Mouse (Mus musculus) brown adipose tissue, adult 24 weeks (tissue): ENCODE results near the gene Abt1. TPM values are rescaled to one million over a fixed set of nuclear protein-coding genes. Genes with fewer than 3 reads are reported as not detected.

Experiments
- H3K27ac ChIP-seq: fragments of 200-500 bp; replicated peaks from 2 replicates; pipeline ENCODE4 v1.5.1; 2012; ENCODE audit warnings: low read depth, mild to moderate bottlenecking, low read length
- H3K4me1 ChIP-seq: fragments of 200-500 bp; 2 replicates; pipeline ENCODE4 v1.6.1; 2012; ENCODE audit warnings: low read length, mixed read lengths; ENCODE audit not compliant: control insufficient read depth, insufficient read depth, insufficient read length
- H3K4me3 ChIP-seq: fragments of 200-500 bp; 2 replicates; pipeline ENCODE4 v1.5.1; 2012; ENCODE audit warnings: low read depth, mild to moderate bottlenecking, low read length, moderate library complexity; ENCODE audit not compliant: insufficient read depth
- polyA plus RNA-seq: library from polyadenylated mRNA; stranded (reverse); fragments of >200 nt; gene quantifications from 2 replicates; pipeline ENCODE4 v1.2.4, GENCODE M21; 2012; ENCODE audit not compliant: missing spikeins, insufficient read depth, insufficient read length

The Abt1 gene
- polyA plus RNA-seq, 1 experiment: 5.0 TPM

DNA sequence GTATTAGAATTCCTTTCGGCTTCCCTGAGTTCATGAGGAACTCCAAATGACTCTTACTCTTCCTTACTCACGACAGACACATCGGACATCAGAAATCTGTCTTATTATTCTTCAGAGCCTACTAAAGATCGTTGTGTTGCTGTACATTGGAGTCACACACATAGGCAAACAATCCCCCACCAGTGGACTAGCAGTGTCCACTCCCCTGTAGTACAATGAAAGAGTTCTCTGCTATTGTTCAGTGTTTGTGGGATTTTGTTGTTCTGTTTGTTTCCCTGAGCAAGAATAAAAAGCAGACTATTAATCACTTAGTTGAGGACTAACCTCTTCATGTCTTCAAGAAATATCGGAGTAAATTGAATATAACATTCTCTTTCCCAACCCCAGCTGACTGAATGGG lies 10.1 kb upstream of the Abt1 start:
- Histone ChIP-seq H3K4me3 (no peak overlapping the region), H3K27ac (no peak overlapping the region), H3K4me1 (no peaks in the 10 kb centered on the region)

DNA sequence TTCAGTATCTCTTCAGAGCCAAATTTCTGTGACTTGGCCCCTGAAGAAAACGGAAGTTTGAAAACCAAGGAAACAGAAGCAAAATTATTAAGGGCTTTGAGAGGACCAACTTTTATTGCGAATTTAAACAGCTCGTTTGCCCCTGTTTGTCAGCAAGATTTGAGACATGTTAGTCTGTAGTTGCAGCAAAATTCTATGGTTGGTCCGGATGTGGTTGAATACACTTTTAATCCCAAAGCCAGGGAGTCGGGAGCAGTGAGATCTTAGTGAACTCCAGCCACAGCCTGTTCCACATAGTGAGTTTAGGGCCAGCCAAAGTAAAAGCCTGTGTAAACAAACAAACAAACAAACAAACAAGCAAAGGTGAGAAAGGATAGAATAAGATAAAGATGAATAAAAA lies 9.5 kb upstream of the Abt1 start:
- peak overlapping the region; percentile 17; the same call in 1 of the 2 replicates for H3K4me3 ChIP-seq
- H3K4me1 ChIP-seq: no peaks in the 10 kb centered on the region
- no peak overlapping the region for H3K27ac ChIP-seq

- Histone ChIP-seq H3K4me1 (no peaks in the 10 kb centered on the region), H3K27ac (peak overlapping the region; percentile 37; the same call in 1 of the 2 replicates), H3K4me3 (peak overlapping the region; percentile 53)
Measured at GRCm38 (mm10) chr13:23432562-23433201, 9.0 kb upstream of the Abt1 start.

- Histone ChIP-seq H3K27ac (peak overlapping the region; percentile 68), H3K4me1 (no peaks in the 10 kb centered on the region), H3K4me3 (peak overlapping the region; percentile 61)
Measured at GRCm38 (mm10) chr13:23431351-23431771, 7.7 kb upstream of the Abt1 start.

- Histone ChIP-seq H3K4me1 (no peaks in the 10 kb centered on the region), H3K27ac (peak overlapping the region; percentile 46), H3K4me3 (peak overlapping the region; percentile 85)
Measured at GRCm38 (mm10) chr13:23430734-23431133, 7.1 kb upstream of the Abt1 start.

GRCm38 (mm10) chr13:23429771-23430380 lies 6.2 kb upstream of the Abt1 start:
- H3K27ac ChIP-seq: peak overlapping the region; percentile 35; the same call in 1 of the 2 replicates
- no peaks in the 10 kb centered on the region for H3K4me1 ChIP-seq
- peak overlapping the region; percentile 85 for H3K4me3 ChIP-seq

- no peak overlapping the region for H3K4me3 ChIP-seq
- no peak overlapping the region for H3K27ac ChIP-seq
- no peaks in the 10 kb centered on the region for H3K4me1 ChIP-seq
Measured at GRCm38 (mm10) chr13:23428166-23428993, 4.7 kb upstream of the Abt1 start.

DNA sequence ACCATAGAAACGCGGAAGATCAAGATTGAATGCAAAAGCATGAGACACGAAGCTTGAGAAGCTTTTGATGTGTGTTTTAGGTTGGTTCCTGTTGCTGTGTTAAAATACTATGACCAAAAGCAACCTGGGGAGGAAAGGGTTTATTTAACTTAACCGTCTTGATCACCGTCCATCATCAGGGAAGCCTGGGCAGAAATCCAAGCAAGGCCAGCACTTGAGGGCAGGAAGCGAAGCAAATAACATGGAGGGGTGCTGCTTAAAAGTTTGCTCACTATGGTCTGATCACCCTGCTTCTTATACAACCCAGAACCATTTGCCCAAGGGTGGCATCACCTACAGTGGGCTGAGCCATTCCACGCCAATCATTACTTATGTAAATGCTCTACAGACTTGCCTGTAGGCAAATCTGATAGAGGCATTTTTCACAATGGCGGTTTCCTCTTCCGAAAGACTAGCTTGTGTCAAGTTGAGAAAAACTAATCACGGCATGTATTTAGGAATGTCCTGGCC lies 3.8 kb upstream of the Abt1 start:
- no peak overlapping the region for H3K4me3 ChIP-seq
- no peaks in the 10 kb centered on the region for H3K4me1 ChIP-seq
- no peak overlapping the region for H3K27ac ChIP-seq

DNA sequence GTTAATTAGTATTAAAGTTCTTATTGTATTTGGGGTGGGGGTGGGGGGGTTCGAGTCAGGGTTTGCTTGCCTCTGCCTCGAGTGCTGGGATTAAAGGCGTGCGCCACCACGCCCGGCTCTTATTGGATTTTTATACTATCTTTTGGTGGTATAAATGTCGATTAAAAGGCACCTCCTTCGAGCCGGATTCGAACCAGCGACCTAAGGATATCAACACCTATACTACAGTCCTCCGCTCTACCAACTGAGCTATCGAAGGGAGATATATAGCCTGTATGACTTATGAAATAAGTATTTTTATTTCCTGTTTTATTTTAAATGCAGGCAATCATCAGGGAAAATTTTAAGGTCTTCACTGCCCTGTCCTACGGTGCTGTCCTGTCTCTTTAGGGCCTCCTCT lies 3.3 kb upstream of the Abt1 start:
- Histone ChIP-seq H3K4me1 (no peaks in the 10 kb centered on the region), H3K27ac (no peak overlapping the region), H3K4me3 (no peak overlapping the region)

- H3K27ac ChIP-seq: no peak overlapping the region
Measured at GRCm38 (mm10) chr13:23426335-23426734, 2.7 kb upstream of the Abt1 start.

DNA sequence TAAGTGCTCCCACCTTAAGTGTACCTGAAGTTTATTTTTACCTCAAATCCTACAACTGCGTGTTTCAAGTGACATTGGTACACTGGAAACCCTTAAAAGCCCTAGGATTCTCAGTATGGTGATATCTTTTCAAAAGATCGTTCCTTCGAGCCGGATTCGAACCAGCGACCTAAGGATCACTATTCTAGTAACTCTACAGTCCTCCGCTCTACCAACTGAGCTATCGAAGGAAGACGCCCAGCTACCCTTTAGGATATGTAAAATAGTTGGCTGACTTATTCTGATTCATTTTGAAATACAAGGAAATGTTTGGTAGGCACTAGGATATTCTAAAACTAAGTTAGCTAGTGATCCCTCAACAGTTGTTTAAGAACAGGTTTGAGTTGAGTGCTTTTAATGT lies 1.8 kb upstream of the Abt1 start:
- no peak overlapping the region for H3K27ac ChIP-seq
- H3K4me1 ChIP-seq: no peaks in the 10 kb centered on the region
- no peak overlapping the region for H3K4me3 ChIP-seq

More at GRCm38 (mm10) chr13:23426335-23426734, 2.7 kb upstream of the Abt1 start:
- Histone ChIP-seq H3K4me3 (no peak overlapping the region), H3K4me1 (no peaks in the 10 kb centered on the region)

- H3K27ac ChIP-seq: no peak overlapping the region
- peak overlapping the region; percentile 41 for H3K4me3 ChIP-seq
Measured at GRCm38 (mm10) chr13:23424494-23425325, 1.0 kb upstream of the Abt1 start.

DNA sequence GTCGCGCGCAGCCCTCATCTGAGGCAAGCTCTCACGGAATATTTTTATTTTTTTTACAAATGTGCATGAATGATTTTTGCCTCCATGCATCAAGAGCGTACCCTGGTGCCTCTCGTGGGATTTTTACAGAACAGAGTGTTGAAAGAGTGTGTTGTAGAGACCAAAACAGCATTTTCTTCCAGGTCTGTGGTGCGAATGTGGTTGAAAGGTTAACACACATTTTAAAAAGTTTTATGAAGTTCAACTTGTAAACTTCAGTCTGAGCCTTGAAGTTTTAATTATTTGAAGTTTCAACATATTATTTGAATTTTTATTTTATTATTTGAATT lies 350 bp upstream of the Abt1 start:
- H3K4me3 ChIP-seq: peak overlapping the region; percentile 80
- H3K27ac ChIP-seq: peak overlapping the region; percentile 36; the same call in 1 of the 2 replicates
- H3K4me1 ChIP-seq: no peaks in the 10 kb centered on the region

More at GRCm38 (mm10) chr13:23424494-23425325, 1.0 kb upstream of the Abt1 start:
- H3K4me1 ChIP-seq: no peaks in the 10 kb centered on the region

DNA sequence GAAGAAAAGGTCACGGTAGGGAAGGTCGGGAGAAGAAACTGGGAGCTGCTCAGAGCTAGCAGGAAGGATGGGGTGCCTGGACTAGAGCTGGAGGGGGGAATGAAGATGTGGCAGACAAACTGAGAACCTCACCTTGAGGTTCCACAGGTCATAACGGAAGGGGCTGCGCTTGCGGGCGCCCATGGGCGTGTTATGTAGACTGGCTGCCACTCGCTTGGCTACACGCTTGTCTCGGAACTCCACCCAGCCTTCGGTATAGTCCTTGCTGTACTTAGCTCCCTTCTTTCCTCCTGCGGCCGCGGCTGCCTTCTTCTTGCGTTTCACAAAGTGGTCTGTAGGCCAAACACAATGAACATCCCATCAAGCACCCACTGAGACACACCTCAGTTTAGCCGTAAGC lies 1.3 kb downstream of the Abt1 start:
- Histone ChIP-seq H3K4me1 (no peaks in the 10 kb centered on the region), H3K27ac (no peak overlapping the region), H3K4me3 (peak overlapping the region; percentile 7; the same call in 1 of the 2 replicates)
